Mouse (Mus musculus): Measurements from ENCODE around the gene Uroc1. TPM values are rescaled to one million over a fixed set of nuclear protein-coding genes. Genes with fewer than 3 reads are reported as not detected.
A peak's percentile ranks its signal among the peaks of the same experiment; 100 is the strongest.

The Uroc1 gene
- polyA plus RNA-seq, 1 experiment from 2014 or later = 3.0 TPM

- H3K4me3 ChIP-seq (ENCODE audit: low read depth, low read length) = no peak overlapping the region
- no peaks in the 10 kb centered on the region for H3K4me1 ChIP-seq (replicated peaks; ENCODE audit: control insufficient read depth, insufficient read depth, low read length)
- no peak overlapping the region for H3K27ac ChIP-seq (ENCODE audit: low read depth, low read length)
- no peaks in the 10 kb centered on the region for H3K27me3 ChIP-seq (replicated peaks; ENCODE audit: control insufficient read depth, insufficient read depth, low read length)
- ATAC-seq (replicated peaks; ENCODE audit: low FRiP score) = no peak
- no peaks in the 10 kb centered on the region for H3K9me3 ChIP-seq (ENCODE audit: control insufficient read depth, low read length)
- DNase-seq (ENCODE audit: low spot score) = no peak
- no peak overlapping the region for H3K9ac ChIP-seq (ENCODE audit: low read depth, low read length)
- no peak overlapping the region for H3K4me2 ChIP-seq
- H3K36me3 ChIP-seq (ENCODE audit: control insufficient read depth, insufficient read depth, low read length) = no peaks in the 10 kb centered on the region
- WGBS = 86% methylated on average over 2 of the region's 2 CpGs
Measured at GRCm38 (mm10) chr6:90319019-90319418, 14.1 kb upstream of the Uroc1 start.

- H3K9me3 ChIP-seq (ENCODE audit: control insufficient read depth, low read length) = no peaks in the 10 kb centered on the region
- ATAC-seq (replicated peaks; ENCODE audit: low FRiP score) = no peak
- no peaks in the 10 kb centered on the region for H3K4me1 ChIP-seq (replicated peaks; ENCODE audit: control insufficient read depth, insufficient read depth, low read length)
- H3K4me3 ChIP-seq (ENCODE audit: low read depth, low read length) = no peak overlapping the region
- no peak overlapping the region for H3K4me2 ChIP-seq
- WGBS = 75% methylated on average over 7 of the region's 7 CpGs
- DNase-seq (ENCODE audit: low spot score) = no peak
- H3K36me3 ChIP-seq (ENCODE audit: control insufficient read depth, insufficient read depth, low read length) = no peaks in the 10 kb centered on the region
- H3K27ac ChIP-seq (ENCODE audit: low read depth, low read length) = no peak overlapping the region
- no peak overlapping the region for H3K9ac ChIP-seq (ENCODE audit: low read depth, low read length)
- H3K27me3 ChIP-seq (replicated peaks; ENCODE audit: control insufficient read depth, insufficient read depth, low read length) = no peaks in the 10 kb centered on the region
Measured at GRCm38 (mm10) chr6:90319475-90320191, 13.5 kb upstream of the Uroc1 start.

GRCm38 (mm10) chr6:90320429-90320828, 12.7 kb upstream of the Uroc1 start:
- H3K36me3 ChIP-seq (ENCODE audit: control insufficient read depth, insufficient read depth, low read length) = no peaks in the 10 kb centered on the region
- peaks cover 4% of the 10 kb centered on the region; the same call in 1 of the 2 replicates for H3K27me3 ChIP-seq (replicated peaks; ENCODE audit: control insufficient read depth, insufficient read depth, low read length)
- DNase-seq (ENCODE audit: low spot score) (no peak), ATAC-seq (replicated peaks; ENCODE audit: low FRiP score) (peak; percentile 55)
- 69% methylated on average over 5 of the region's 5 CpGs for WGBS
- H3K4me2 ChIP-seq = no peak overlapping the region
- peak overlapping the region; percentile 67 for H3K27ac ChIP-seq (ENCODE audit: low read depth, low read length)
- H3K4me1 ChIP-seq (replicated peaks; ENCODE audit: control insufficient read depth, insufficient read depth, low read length) = no peaks in the 10 kb centered on the region
- H3K9ac ChIP-seq (ENCODE audit: low read depth, low read length) = no peak overlapping the region
- no peaks in the 10 kb centered on the region for H3K9me3 ChIP-seq (ENCODE audit: control insufficient read depth, low read length)
- no peak overlapping the region for H3K4me3 ChIP-seq (ENCODE audit: low read depth, low read length)

- DNase-seq (ENCODE audit: low spot score) (no peak), ATAC-seq (replicated peaks; ENCODE audit: low FRiP score) (no peak)
- no peak overlapping the region for H3K27ac ChIP-seq (ENCODE audit: low read depth, low read length)
- H3K27me3 ChIP-seq (replicated peaks; ENCODE audit: control insufficient read depth, insufficient read depth, low read length) = peaks cover 4% of the 10 kb centered on the region; the same call in 1 of the 2 replicates
- H3K9ac ChIP-seq (ENCODE audit: low read depth, low read length) = no peak overlapping the region
- 44% methylated on average over 4 of the region's 4 CpGs for WGBS
- no peaks in the 10 kb centered on the region for H3K4me1 ChIP-seq (replicated peaks; ENCODE audit: control insufficient read depth, insufficient read depth, low read length)
- no peaks in the 10 kb centered on the region for H3K9me3 ChIP-seq (ENCODE audit: control insufficient read depth, low read length)
- H3K36me3 ChIP-seq (ENCODE audit: control insufficient read depth, insufficient read depth, low read length) = no peaks in the 10 kb centered on the region
- no peak overlapping the region for H3K4me2 ChIP-seq
- H3K4me3 ChIP-seq (ENCODE audit: low read depth, low read length) = no peak overlapping the region
Measured at GRCm38 (mm10) chr6:90321811-90322210, 11.3 kb upstream of the Uroc1 start.

- Histone ChIP-seq H3K4me2 (peak overlapping the region; percentile 55), H3K36me3 (ENCODE audit: control insufficient read depth, insufficient read depth, low read length) (no peaks in the 10 kb centered on the region), H3K27me3 (replicated peaks; ENCODE audit: control insufficient read depth, insufficient read depth, low read length) (peaks cover 4% of the 10 kb centered on the region; the same call in 1 of the 2 replicates), H3K4me3 (ENCODE audit: low read depth, low read length) (peak overlapping the region; percentile 44; the same call in 1 of the 2 replicates), H3K9me3 (ENCODE audit: control insufficient read depth, low read length) (no peaks in the 10 kb centered on the region), H3K9ac (ENCODE audit: low read depth, low read length) (no peak overlapping the region), H3K27ac (ENCODE audit: low read depth, low read length) (no peak overlapping the region), H3K4me1 (replicated peaks; ENCODE audit: control insufficient read depth, insufficient read depth, low read length) (no peaks in the 10 kb centered on the region)
- ATAC-seq (replicated peaks; ENCODE audit: low FRiP score) = peak; percentile 8; the same call in 1 of the 2 replicates
- no peak for DNase-seq (ENCODE audit: low spot score)
- WGBS = 72% methylated on average over 3 of the region's 3 CpGs
Measured at GRCm38 (mm10) chr6:90324026-90324425, 9.1 kb upstream of the Uroc1 start.

- Histone ChIP-seq H3K4me2 (peak overlapping the region; percentile 55), H3K9ac (ENCODE audit: low read depth, low read length) (no peak overlapping the region), H3K4me3 (ENCODE audit: low read depth, low read length) (peak overlapping the region; percentile 44), H3K9me3 (ENCODE audit: control insufficient read depth, low read length) (no peaks in the 10 kb centered on the region), H3K27ac (ENCODE audit: low read depth, low read length) (no peak overlapping the region), H3K36me3 (ENCODE audit: control insufficient read depth, insufficient read depth, low read length) (no peaks in the 10 kb centered on the region), H3K4me1 (replicated peaks; ENCODE audit: control insufficient read depth, insufficient read depth, low read length) (no peaks in the 10 kb centered on the region), H3K27me3 (replicated peaks; ENCODE audit: control insufficient read depth, insufficient read depth, low read length) (peaks cover 4% of the 10 kb centered on the region; the same call in 1 of the 2 replicates)
- DNase-seq (ENCODE audit: low spot score) (no peak), ATAC-seq (replicated peaks; ENCODE audit: low FRiP score) (peak; percentile 44; the same call in 1 of the 2 replicates)
- WGBS = 53% methylated on average over 3 of the region's 3 CpGs
Measured at GRCm38 (mm10) chr6:90324463-90324862, 8.6 kb upstream of the Uroc1 start.

DNA sequence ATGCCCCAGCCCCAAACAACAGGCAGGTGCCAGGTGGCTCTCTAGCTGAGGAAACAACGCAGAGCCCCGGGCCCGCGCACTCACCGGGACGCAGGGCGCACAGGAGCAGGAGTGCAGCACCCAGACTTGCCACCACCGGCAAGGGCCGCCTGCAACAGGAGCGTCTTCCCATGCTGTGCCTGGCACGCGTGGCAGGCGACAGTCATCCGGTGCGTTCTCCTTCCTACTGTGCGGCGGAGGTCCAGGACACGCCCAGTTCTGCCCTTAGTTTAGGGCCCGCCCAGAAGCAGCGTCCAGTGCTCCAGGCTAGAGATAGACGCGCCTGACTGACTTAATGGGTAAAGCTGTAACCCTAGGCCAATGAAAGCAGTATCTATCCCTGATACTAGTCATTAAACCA, 8.1 kb upstream of the Uroc1 start, which contains the start of gene Chst13:
Chst13 (minus strand) TSS at position 195 of the 400 bp plus-strand sequence.
- peaks cover 4% of the 10 kb centered on the region; the same call in 1 of the 2 replicates for H3K27me3 ChIP-seq (replicated peaks; ENCODE audit: control insufficient read depth, insufficient read depth, low read length)

DNA sequence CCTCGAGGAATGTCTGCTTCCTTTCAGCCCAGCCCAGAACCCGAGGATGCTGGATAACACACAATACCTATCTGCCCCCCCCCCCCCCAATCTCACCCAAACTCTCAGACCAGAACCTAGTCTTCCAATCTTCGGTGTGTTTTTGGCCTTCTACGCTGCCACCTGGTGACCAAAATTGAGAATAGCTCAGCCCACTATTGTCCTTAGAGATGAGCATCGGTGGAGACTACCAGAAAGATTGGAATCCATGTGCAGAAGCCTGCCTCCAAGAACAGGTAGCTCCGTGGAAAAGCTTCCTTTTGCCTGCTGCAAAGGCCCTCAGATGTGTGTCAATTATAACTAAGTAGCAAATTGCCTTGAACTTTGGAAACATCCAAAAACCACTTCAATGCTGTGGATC, 5.4 kb upstream of the Uroc1 start:
- 21% methylated on average over 6 of the region's 6 CpGs for WGBS
- H3K4me2 ChIP-seq = no peak overlapping the region
- DNase-seq (ENCODE audit: low spot score) = no peak
- no peak for ATAC-seq (replicated peaks; ENCODE audit: low FRiP score)
- no peaks in the 10 kb centered on the region for H3K9me3 ChIP-seq (ENCODE audit: control insufficient read depth, low read length)
- H3K27me3 ChIP-seq (replicated peaks; ENCODE audit: control insufficient read depth, insufficient read depth, low read length) = peaks cover 4% of the 10 kb centered on the region; the same call in 1 of the 2 replicates
- H3K4me1 ChIP-seq (replicated peaks; ENCODE audit: control insufficient read depth, insufficient read depth, low read length) = no peaks in the 10 kb centered on the region
- H3K4me3 ChIP-seq (ENCODE audit: low read depth, low read length) = no peak overlapping the region
- H3K9ac ChIP-seq (ENCODE audit: low read depth, low read length) = no peak overlapping the region
- no peak overlapping the region for H3K27ac ChIP-seq (ENCODE audit: low read depth, low read length)
- no peaks in the 10 kb centered on the region for H3K36me3 ChIP-seq (ENCODE audit: control insufficient read depth, insufficient read depth, low read length)

More for the DNA sequence above, 8.1 kb upstream of the Uroc1 start, which contains the start of gene Chst13:
- Histone ChIP-seq H3K4me3 (ENCODE audit: low read depth, low read length) (peak within 1 kb of the TSS; percentile 44), H3K4me2 (peak within 1 kb of the TSS; percentile 55), H3K36me3 (ENCODE audit: control insufficient read depth, insufficient read depth, low read length) (no peaks in the 10 kb centered on the region), H3K9me3 (ENCODE audit: control insufficient read depth, low read length) (no peaks in the 10 kb centered on the region), H3K27ac (ENCODE audit: low read depth, low read length) (no peak within 1 kb of the TSS), H3K9ac (ENCODE audit: low read depth, low read length) (no peak within 1 kb of the TSS), H3K4me1 (replicated peaks; ENCODE audit: control insufficient read depth, insufficient read depth, low read length) (no peaks in the 10 kb centered on the region)
- 9% methylated on average over 22 of the region's 22 CpGs for WGBS
- DNase-seq (ENCODE audit: low spot score) = no peak
- ATAC-seq (replicated peaks; ENCODE audit: low FRiP score) = peak; percentile 51

- no peak overlapping the region for H3K27ac ChIP-seq (ENCODE audit: low read depth, low read length)
- H3K4me1 ChIP-seq (replicated peaks; ENCODE audit: control insufficient read depth, insufficient read depth, low read length) = no peaks in the 10 kb centered on the region
- H3K9me3 ChIP-seq (ENCODE audit: control insufficient read depth, low read length) = no peaks in the 10 kb centered on the region
- no peak overlapping the region for H3K4me3 ChIP-seq (ENCODE audit: low read depth, low read length)
- no peak overlapping the region for H3K9ac ChIP-seq (ENCODE audit: low read depth, low read length)
- H3K27me3 ChIP-seq (replicated peaks; ENCODE audit: control insufficient read depth, insufficient read depth, low read length) = peaks cover 2% of the 10 kb centered on the region; the same call in 1 of the 2 replicates
- no peaks in the 10 kb centered on the region for H3K36me3 ChIP-seq (ENCODE audit: control insufficient read depth, insufficient read depth, low read length)
- no peak overlapping the region for H3K4me2 ChIP-seq
- WGBS = 35% methylated on average over 1 of the region's 1 CpGs
- DNase-seq (ENCODE audit: low spot score) (no peak), ATAC-seq (replicated peaks; ENCODE audit: low FRiP score) (no peak)
Measured at GRCm38 (mm10) chr6:90329953-90330352, 3.1 kb upstream of the Uroc1 start.
